Mouse (Mus musculus) CH12.LX (cell line): ENCODE measurements around the gene Rfesd. TPM values are rescaled to one million over a fixed set of nuclear protein-coding genes. Genes with fewer than 3 reads are reported as not detected.

Experiments used
- DNase-seq: peaks from one replicate; pipeline ENCODE4 v3.0.0-alpha.2; 2013; ENCODE audit errors: extremely low read depth
- H3K27ac ChIP-seq: 2 replicates; pipeline ENCODE4 v1.5.1; 2012; ENCODE audit warnings: low read depth, mild to moderate bottlenecking, control low read depth, moderate library complexity; ENCODE audit not compliant: insufficient read depth
- H3K27me3 ChIP-seq: replicated peaks from 2 replicates; pipeline ENCODE3; 2012; ENCODE audit warnings: inconsistent platforms
- H3K36me3 ChIP-seq, 2 experiments: replicated peaks in 1 of 2; 2 replicates each; pipeline versions ENCODE3 to v1.6.1; 2012; ENCODE audit warnings: inconsistent platforms in 1 of 2, low read length in 1 of 2, mild to moderate bottlenecking in 1 of 2, mixed read lengths in 1 of 2, moderate library complexity in 1 of 2; ENCODE audit not compliant: control insufficient read depth in 1 of 2, insufficient read depth in 1 of 2
- H3K4me1 ChIP-seq, 2 experiments: 2 replicates each; pipeline ENCODE4 v1.6.1; 2012; ENCODE audit warnings: inconsistent platforms in 1 of 2, moderate library complexity in 1 of 2; ENCODE audit not compliant: insufficient read depth in 2 of 2, control insufficient read depth in 1 of 2
- H3K4me2 ChIP-seq: 2 replicates; pipeline ENCODE4 v1.6.1; 2012; ENCODE audit warnings: low read depth, mild to moderate bottlenecking, control low read depth; ENCODE audit not compliant: poor library complexity, insufficient read depth, severe bottlenecking
- H3K4me3 ChIP-seq, 3 experiments: fragments of 150-350 bp in 1 of 3; sonication (generic) in 1 of 3; replicated peaks in 1 of 3; 2 replicates each; pipeline versions ENCODE3 to v1.5.1; 2011 to 2012; ENCODE audit warnings: low read depth in 2 of 3, low read length in 2 of 3, mild to moderate bottlenecking in 2 of 3, moderate library complexity in 2 of 3, control low read depth in 1 of 3, improper control_type of control experiment in 1 of 3, inconsistent platforms in 1 of 3, mixed read lengths in 1 of 3; ENCODE audit not compliant: poor library complexity in 1 of 3
- H3K79me2 ChIP-seq: replicated peaks from 2 replicates; pipeline ENCODE4 v1.6.1; 2012; ENCODE audit warnings: mild to moderate bottlenecking, moderate library complexity; ENCODE audit not compliant: control insufficient read depth, poor library complexity, insufficient read depth, severe bottlenecking; ENCODE audit errors: extremely low read depth
- H3K9ac ChIP-seq: 2 replicates; pipeline ENCODE4 v1.6.1; 2012; ENCODE audit warnings: low read depth, mild to moderate bottlenecking, control low read depth, moderate library complexity; ENCODE audit not compliant: insufficient read depth
- H3K9me3 ChIP-seq: replicated peaks from 2 replicates; pipeline ENCODE3; 2012; ENCODE audit warnings: low read length, inconsistent platforms, mixed read lengths
- BHLHE40 ChIP-seq: IDR thresholded peaks from 2 replicates; pipeline ENCODE4 v1.6.1; 2011; ENCODE audit warnings: mild to moderate bottlenecking, low read depth, low read length, improper control_type of control experiment
- CHD2 ChIP-seq: IDR thresholded peaks from 2 replicates; pipeline ENCODE4 v1.6.1; 2011; ENCODE audit warnings: low read length, improper control_type of control experiment
- E2F4 ChIP-seq: IDR thresholded peaks from 2 replicates; pipeline ENCODE4 v1.6.1; 2011; ENCODE audit warnings: low read depth, low read length, improper control_type of control experiment; ENCODE audit not compliant: insufficient replicate concordance
- EP300 ChIP-seq: IDR thresholded peaks from 2 replicates; pipeline ENCODE4 v1.6.1; 2011; ENCODE audit warnings: low read length, improper control_type of control experiment
- GABPA ChIP-seq: IDR thresholded peaks from 2 replicates; pipeline ENCODE4 v1.6.1; 2012; ENCODE audit warnings: low read depth, low read length, improper control_type of control experiment, inconsistent platforms; ENCODE audit not compliant: insufficient replicate concordance
- IRF4 ChIP-seq: IDR thresholded peaks from 2 replicates; pipeline ENCODE4 v1.6.1; 2014; ENCODE audit warnings: low read depth, mild to moderate bottlenecking, inconsistent platforms, low read length, improper control_type of control experiment
- MAX ChIP-seq: IDR thresholded peaks from 2 replicates; pipeline ENCODE4 v1.6.1; 2011; ENCODE audit warnings: low read length, improper control_type of control experiment
- MXI1 ChIP-seq: IDR thresholded peaks from 2 replicates; pipeline ENCODE4 v1.6.1; 2011; ENCODE audit warnings: mild to moderate bottlenecking, low read depth, low read length, improper control_type of control experiment
- MYC ChIP-seq: IDR thresholded peaks from 2 replicates; pipeline ENCODE4 v1.6.1; 2011; ENCODE audit warnings: low read depth, mild to moderate bottlenecking, improper control_type of control experiment, low read length
- NRF1 ChIP-seq: IDR thresholded peaks from 2 replicates; pipeline ENCODE4 v1.6.1; 2014; ENCODE audit warnings: low read depth, mild to moderate bottlenecking, inconsistent platforms, low read length, improper control_type of control experiment, moderate library complexity
- SIN3A ChIP-seq: IDR thresholded peaks from 2 replicates; pipeline ENCODE4 v1.6.1; 2012; ENCODE audit warnings: low read length, improper control_type of control experiment, inconsistent platforms
- TBP ChIP-seq: conservative IDR thresholded peaks from 2 replicates; pipeline ENCODE4 v1.6.1; 2011; ENCODE audit warnings: low read depth, low read length, improper control_type of control experiment
- UBTF ChIP-seq: IDR thresholded peaks from 2 replicates; pipeline ENCODE4 v1.6.1; 2012; ENCODE audit warnings: low read depth, mild to moderate bottlenecking, inconsistent platforms, low read length, improper control_type of control experiment, moderate library complexity
- ZMIZ1 ChIP-seq: IDR thresholded peaks from 2 replicates; pipeline ENCODE4 v1.6.1; 2012; ENCODE audit warnings: low read depth, mild to moderate bottlenecking, inconsistent platforms, low read length, improper control_type of control experiment
- dilution Hi-C: fragments of 300-500 bp; cut with MboI; formaldehyde crosslinking; loops from 2 replicates; pipeline ENCODE4 v1.14.3; 2020; ENCODE audit warnings: low sequenced_read_pairs; ENCODE audit not compliant: extremely low pct_unique_long_range_greater_than_20kb, extremely low pct_ligation_motif_present
- in situ Hi-C: fragments of 300-500 bp; cut with MboI; formaldehyde crosslinking; loops from 3 replicates; pipeline ENCODE4 v1.14.3; 2019; ENCODE audit warnings: low sequenced_read_pairs, low pct_ligation_motif_present, low pct_unique_long_range_greater_than_20kb, mixed read lengths
- polyA plus RNA-seq: library from polyadenylated mRNA; unstranded; fragments of >175 nt; gene quantifications from 2 replicates; pipeline ENCODE4 v1.2.1, GENCODE M21; 2012; ENCODE audit warnings: low read depth; ENCODE audit not compliant: insufficient read length
- total RNA-seq, 2 experiments: library from RNA; depleted of rRNA; stranded (reverse); fragments of 300-350 nt in 1 of 2; fragments of >200 nt in 1 of 2; gene quantifications; 2 replicates each; pipeline ENCODE4 v1.2.3; 2012 to 2014

Rfesd gene
- total and polyA plus RNA-seq, 3 experiments: 7.8 to 15.9 (median 9.7) TPM

- Histone ChIP-seq H3K36me3 (no peaks in the 10 kb centered on the region), H3K79me2 (peaks cover 11% of the 10 kb centered on the region; the same call in 1 of the 2 replicates), H3K9ac (peak overlapping the region; percentile 73), H3K9me3 (no peaks in the 10 kb centered on the region), H3K4me2 (peak overlapping the region; percentile 82), H3K27me3 (no peaks in the 10 kb centered on the region), H3K4me1 (peaks cover 0 to 15% of the 10 kb centered on the region in 2 experiments; a peak in 2 of 4 replicates), H3K4me3 (peak overlapping the region; percentile 50 to 80 (median 76)), H3K27ac (no peak overlapping the region)
- dilution Hi-C loops: no loop called here
- DNase-seq: peak; percentile 12
- in situ Hi-C loops: no loop called here
- TF ChIP-seq MAX (peak; percentile 30; the same call in 1 of the 2 replicates), MYC (peak; percentile 43; the same call in 1 of the 2 replicates), UBTF (no peak), GABPA (no peak), E2F4 (no peak), MXI1 (0 out of 2 replicates have a peak, but pooled peaks have one; percentile 11), TBP (0 out of 2 replicates have a peak, but pooled peaks have one; percentile 5), BHLHE40 (0 out of 2 replicates have a peak, but pooled peaks have one; percentile 8)
Measured at GRCm38 (mm10) chr13:76018844-76019400, 403 bp upstream of the Rfesd start.

DNA sequence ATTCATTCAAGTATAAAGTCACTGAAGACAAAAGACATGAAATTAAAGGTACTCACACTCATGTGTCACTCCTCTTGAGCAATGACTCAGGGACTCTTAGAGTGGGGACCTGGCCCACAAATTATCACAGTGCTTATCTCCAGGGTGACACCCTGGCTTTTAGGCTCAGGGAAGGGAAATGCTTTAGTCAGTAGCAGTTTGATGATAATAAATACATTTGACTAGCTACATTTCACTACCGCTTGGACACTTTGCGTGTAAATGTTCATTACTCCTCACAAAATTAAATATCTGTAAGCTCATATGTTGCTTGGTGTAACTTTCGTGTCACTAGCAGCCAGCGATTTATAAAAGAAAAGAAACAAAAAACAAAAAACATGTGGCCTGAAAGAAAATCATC, 1.1 kb downstream of the Rfesd start:
- H3K4me3 ChIP-seq: peak overlapping the region; percentile 60 to 81 (median 80)
- H3K4me2 ChIP-seq: peak overlapping the region; percentile 68; the same call in 1 of the 2 replicates
- peaks cover 0 to 15% of the 10 kb centered on the region in 2 experiments; a peak in 2 of 4 replicates for H3K4me1 ChIP-seq
- H3K9me3 ChIP-seq: no peaks in the 10 kb centered on the region
- H3K27me3 ChIP-seq: no peaks in the 10 kb centered on the region
- no peak overlapping the region for H3K27ac ChIP-seq
- H3K36me3 ChIP-seq: peaks cover 0 to 5% of the 10 kb centered on the region in 2 experiments
- dilution Hi-C loops: no loop called here
- DNase-seq: peak; percentile 38
- in situ Hi-C loops: no loop called here
- H3K9ac ChIP-seq: peak overlapping the region; percentile 84
- TF ChIP-seq NRF1 (no peak), EP300 (no peak), MAX (no peak), MXI1 (no peak), ZMIZ1 (no peak), SIN3A (no peak), IRF4 (no peak), CHD2 (no peak)
- peaks cover 15% of the 10 kb centered on the region; the same call in 1 of the 2 replicates for H3K79me2 ChIP-seq
